Mouse (Mus musculus): ENCODE results near the gene Pdzd4.

The Pdzd4 gene

GRCm38 (mm10) chrX:73786364-73787224, 38.2 kb downstream of the Pdzd4 start, which contains the start of the genes Idh3g and Ssr4:
TSS of gene Idh3g (minus strand) at chrX:73786897.
TSS of gene Ssr4 (plus strand) at chrX:73787028.
- DNase-seq (ENCODE audit: low spot score in 2 of 2): peak; percentile 90 to 93

GRCm38 (mm10) chrX:73785666-73786065, 39.1 kb downstream of the Pdzd4 start:
- no peak for DNase-seq (ENCODE audit: low spot score in 2 of 2)

GRCm38 (mm10) chrX:73782227-73782626, 42.5 kb downstream of the Pdzd4 start:
- no peak for DNase-seq (ENCODE audit: low spot score in 2 of 2)

- DNase-seq (ENCODE audit: low spot score in 2 of 2): no peak
Observed at GRCm38 (mm10) chrX:73774802-73775483, 49.8 kb downstream of the Pdzd4 start.

- peak in 1 of 2 experiments; percentile 26 for DNase-seq (ENCODE audit: low spot score in 2 of 2)
Observed at GRCm38 (mm10) chrX:73774168-73774760, 50.5 kb downstream of the Pdzd4 start, which contains the start of gene Srpk3. TSS of gene Srpk3 (plus strand) at chrX:73774405.

GRCm38 (mm10) chrX:73767267-73767666, 57.5 kb downstream of the Pdzd4 start:
- no peak for DNase-seq (ENCODE audit: low spot score in 2 of 2)

GRCm38 (mm10) chrX:73765311-73765710, 59.5 kb downstream of the Pdzd4 start:
- no peak for DNase-seq (ENCODE audit: low spot score in 2 of 2)

GRCm38 (mm10) chrX:73758611-73759290, 66.0 kb downstream of the Pdzd4 start:
- no peak for DNase-seq (ENCODE audit: low spot score in 2 of 2)

GRCm38 (mm10) chrX:73756334-73757140, 68.2 kb downstream of the Pdzd4 start, which contains the start of gene Plxnb3:
TSS of gene Plxnb3 (plus strand) at chrX:73757090.
- no peak for DNase-seq (ENCODE audit: low spot score in 2 of 2)

- no peak for DNase-seq (ENCODE audit: low spot score in 2 of 2)
Observed at GRCm38 (mm10) chrX:73748977-73749376, 75.8 kb downstream of the Pdzd4 start.

GRCm38 (mm10) chrX:73744774-73745481, 79.8 kb downstream of the Pdzd4 start:
- DNase-seq (ENCODE audit: low spot score in 2 of 2): no peak
